Mouse (Mus musculus) limb, embryonic 12.5 days (tissue): Measurements from ENCODE around the gene Ugt1a5. TPM values are rescaled to one million over a fixed set of nuclear protein-coding genes. Genes with fewer than 3 reads are reported as not detected.
"Not testable (repeated sequence)": the region's sequence is repeated elsewhere in the genome, so short reads cannot be mapped to it uniquely, and the experiment has no call there.

ENCODE experiments used
- ATAC-seq: fragments of 200-750 bp; cut with Nextera tagmentation; 2 replicates; pipeline ENCODE4 v1.8.0; 2017; ENCODE audit warnings: low read depth, moderate TSS enrichment; ENCODE audit not compliant: insufficient number of reproducible peaks, insufficient read depth, low FRiP score, low TSS enrichment
- H3K27ac ChIP-seq: fragments of 300-500 bp; sonication (generic); 2 replicates; pipeline ENCODE4 v1.5.1; 2016; ENCODE audit warnings: mild to moderate bottlenecking, moderate library complexity
- H3K27me3 ChIP-seq: fragments of 300-500 bp; sonication (generic); 2 replicates; pipeline ENCODE4 v1.6.1; 2016; ENCODE audit warnings: mild to moderate bottlenecking, moderate library complexity
- H3K36me3 ChIP-seq: fragments of 300-500 bp; sonication (generic); 2 replicates; pipeline ENCODE4 v1.6.1; 2016; ENCODE audit warnings: mild to moderate bottlenecking, moderate library complexity
- H3K4me1 ChIP-seq: fragments of 300-500 bp; sonication (generic); replicated peaks from 2 replicates; pipeline ENCODE4 v1.6.1; 2016
- H3K4me2 ChIP-seq: fragments of 300-500 bp; sonication (generic); 2 replicates; pipeline ENCODE4 v1.6.1; 2016; ENCODE audit warnings: mild to moderate bottlenecking, moderate library complexity
- H3K4me3 ChIP-seq: fragments of 300-500 bp; sonication (generic); replicated peaks from 2 replicates; pipeline ENCODE4 v1.5.1; 2016; ENCODE audit warnings: mild to moderate bottlenecking
- H3K9ac ChIP-seq: fragments of 300-500 bp; sonication (generic); replicated peaks from 2 replicates; pipeline ENCODE4 v1.6.1; 2016; ENCODE audit warnings: mild to moderate bottlenecking, moderate library complexity
- H3K9me3 ChIP-seq: fragments of 300-500 bp; sonication (generic); 2 replicates; pipeline ENCODE4 v1.6.1; 2016; ENCODE audit warnings: mild to moderate bottlenecking, moderate library complexity
- WGBS: fragments of 180-500 bp; shearing (Covaris S2); methylation state at CpG from one replicate; pipeline ENCODE4 v1.1.7; 2016; 5-methylcytosine and 5-hydroxymethylcytosine counted together
- polyA plus RNA-seq: library from polyadenylated mRNA; unstranded; fragments of >200 nt; fragmentation: Nextera tagmentation; extraction: Ambion mirVana; gene quantifications from 2 replicates; pipeline ENCODE4 v1.2.1, GENCODE M21; 2016

The Ugt1a5 gene
- polyA plus RNA-seq, 1 experiment from 2014 or later: not detected

DNA sequence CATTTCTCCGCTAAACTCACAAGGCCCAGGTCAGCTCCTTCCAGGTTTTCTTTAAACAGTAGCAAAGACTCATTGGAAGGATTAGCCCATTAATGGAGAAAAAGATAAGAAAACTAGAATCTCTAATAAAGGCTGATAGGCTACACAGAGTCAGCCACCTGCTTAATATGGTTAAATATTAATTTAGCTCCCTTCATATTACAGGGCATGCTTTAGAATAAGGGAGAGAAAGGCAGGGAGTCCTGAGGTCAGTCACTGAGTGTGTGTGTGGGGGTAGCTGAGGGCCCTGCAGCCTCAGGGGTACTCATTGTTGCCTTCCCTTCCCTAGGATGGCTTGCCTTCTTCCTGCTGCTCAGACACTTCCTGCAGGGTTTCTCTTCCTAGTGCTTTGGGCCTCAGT, 27.7 kb upstream of the Ugt1a5 start:
- Histone ChIP-seq H3K4me2 (no peak overlapping the region), H3K36me3 (no peaks in the 10 kb centered on the region), H3K27ac (no peak overlapping the region), H3K4me3 (no peak overlapping the region), H3K9ac (no peak overlapping the region), H3K9me3 (no peaks in the 10 kb centered on the region), H3K4me1 (peaks cover 5% of the 10 kb centered on the region; the same call in 1 of the 2 replicates), H3K27me3 (no peaks in the 10 kb centered on the region)
- WGBS: 86% methylated on average over 1 of the region's 1 CpGs
- ATAC-seq: no peak

DNA sequence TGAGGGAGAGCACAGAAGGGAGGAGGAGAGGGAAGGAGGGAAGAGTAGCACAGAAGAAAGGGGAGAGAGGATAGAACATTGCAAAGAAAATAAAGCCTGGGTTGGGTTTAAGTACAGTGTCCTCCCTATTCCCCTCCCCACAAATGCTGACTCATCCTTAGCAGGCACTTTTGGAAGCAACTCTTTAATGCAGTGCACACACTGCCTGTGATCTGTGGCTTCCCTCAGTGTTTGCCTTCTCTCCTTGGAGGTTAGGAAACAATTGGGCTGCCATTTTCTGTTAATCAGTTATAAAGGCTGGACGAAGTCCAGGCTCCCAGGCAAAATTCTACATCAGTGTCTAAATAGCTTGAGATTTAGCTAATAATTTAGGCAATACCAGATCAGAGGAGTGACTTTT, 25.3 kb upstream of the Ugt1a5 start:
- not testable (repeated sequence) for H3K27ac ChIP-seq, ATAC-seq, H3K27me3 ChIP-seq, H3K9ac ChIP-seq, H3K4me2 ChIP-seq, H3K9me3 ChIP-seq, H3K4me1 ChIP-seq, H3K4me3 ChIP-seq, H3K36me3 ChIP-seq
- 80% methylated on average over 1 of the region's 1 CpGs for WGBS

DNA sequence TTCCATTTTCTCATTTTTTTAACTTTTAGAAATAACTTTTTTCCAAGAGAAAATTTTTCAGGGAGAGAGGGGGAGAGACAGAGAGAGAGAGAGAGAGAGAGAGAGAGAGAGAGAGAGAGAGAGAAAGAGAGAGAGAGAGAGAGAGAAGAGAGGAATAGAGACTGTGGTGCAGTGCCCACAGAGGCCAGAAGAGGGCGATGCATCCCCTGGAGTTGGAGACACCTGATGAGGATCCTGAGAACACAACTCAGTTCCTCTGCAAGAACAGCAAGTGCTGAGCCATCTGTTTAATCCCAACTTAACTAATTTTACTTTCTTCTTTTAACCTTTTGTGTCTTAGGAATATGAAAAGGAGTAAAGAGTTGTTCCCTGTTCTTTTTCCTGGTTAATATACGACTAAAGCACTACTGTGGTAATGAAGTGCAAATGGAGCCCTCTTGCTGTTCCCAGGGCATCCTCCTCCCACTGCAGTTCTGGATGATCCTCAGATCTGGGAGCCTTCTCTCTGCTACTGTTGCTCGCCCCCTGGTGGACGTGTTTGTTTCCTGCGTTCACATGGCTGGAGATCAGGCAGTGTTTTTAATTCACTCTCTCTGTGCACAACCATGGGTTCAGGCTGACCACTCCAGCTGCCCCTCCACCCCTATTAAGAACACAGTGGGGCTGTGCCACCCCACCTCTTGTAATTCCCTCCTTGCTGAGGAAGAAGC, 21.7 kb upstream of the Ugt1a5 start:
- not testable (repeated sequence) for H3K4me2 ChIP-seq, H3K27ac ChIP-seq, H3K36me3 ChIP-seq, H3K4me3 ChIP-seq, H3K9ac ChIP-seq, ATAC-seq, H3K4me1 ChIP-seq, H3K27me3 ChIP-seq, H3K9me3 ChIP-seq
- WGBS: 1% methylated on average over 5 of the region's 5 CpGs

DNA sequence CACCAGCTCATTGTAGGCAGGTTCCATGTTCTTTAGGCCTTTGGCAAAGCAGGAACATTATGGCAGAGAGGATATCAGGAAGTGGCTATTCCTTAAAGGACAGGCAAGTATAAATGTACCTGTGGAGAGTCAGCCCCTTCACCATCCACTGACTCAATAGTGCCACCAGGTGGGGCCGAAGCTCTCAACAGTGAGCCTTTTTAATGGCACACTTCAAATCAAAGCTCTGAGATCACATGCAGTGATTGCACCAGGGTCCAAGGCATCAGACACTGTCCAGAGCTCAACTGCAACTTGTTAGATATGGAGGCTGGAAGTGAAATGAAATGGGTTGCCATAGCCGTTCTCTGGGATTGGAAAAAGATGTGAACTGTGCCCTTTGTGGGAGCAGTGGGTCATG, 20.5 kb upstream of the Ugt1a5 start:
- not testable (repeated sequence) for ATAC-seq, H3K9me3 ChIP-seq, H3K4me2 ChIP-seq, H3K4me3 ChIP-seq, H3K36me3 ChIP-seq, H3K27ac ChIP-seq, H3K4me1 ChIP-seq, H3K9ac ChIP-seq, H3K27me3 ChIP-seq
- 47% methylated on average over 2 of the region's 2 CpGs for WGBS

DNA sequence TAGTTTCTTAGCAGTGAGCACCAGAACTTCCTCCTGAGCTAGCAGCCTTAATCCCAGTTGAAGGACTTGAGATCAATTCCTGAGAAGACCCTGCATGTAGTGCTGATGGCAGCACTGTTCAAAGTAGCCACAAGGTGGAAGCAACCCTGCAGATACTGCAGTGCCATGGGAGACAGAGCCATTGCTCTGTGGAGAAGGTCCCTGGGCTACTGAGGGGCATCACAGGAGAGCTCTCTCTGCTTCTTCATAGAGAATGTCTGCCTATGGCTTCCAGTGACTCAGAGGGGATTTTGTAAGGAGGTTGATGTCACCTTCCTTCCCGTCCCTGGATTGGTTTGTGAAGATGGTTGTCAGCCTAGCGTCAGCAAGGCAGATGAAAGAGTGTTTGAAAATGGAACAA, 15.7 kb upstream of the Ugt1a5 start:
- not testable (repeated sequence) for H3K9me3 ChIP-seq, H3K36me3 ChIP-seq, H3K27me3 ChIP-seq, H3K4me2 ChIP-seq, H3K4me3 ChIP-seq, H3K4me1 ChIP-seq, H3K27ac ChIP-seq, ATAC-seq, H3K9ac ChIP-seq
- WGBS: 61% methylated on average over 2 of the region's 2 CpGs

DNA sequence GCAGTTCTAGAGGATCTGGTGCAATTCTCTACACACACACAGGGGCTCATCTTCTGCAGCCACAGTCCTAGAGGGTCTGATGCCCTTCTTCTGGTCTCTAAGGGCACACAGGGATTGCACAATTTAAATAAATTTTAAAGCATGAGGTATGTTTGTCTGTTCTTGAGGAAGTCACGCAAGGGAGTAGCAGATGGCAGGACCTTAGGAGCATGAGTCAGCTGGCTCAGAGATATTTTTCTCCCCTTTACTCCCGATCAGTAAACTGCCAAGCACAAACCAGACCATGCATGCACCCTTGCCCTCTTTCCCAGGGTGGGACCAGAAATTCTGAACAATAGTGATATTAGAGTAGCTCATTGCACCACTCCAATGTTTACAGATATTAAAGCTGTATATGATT, 7.4 kb upstream of the Ugt1a5 start:
- no peak overlapping the region for H3K4me3 ChIP-seq
- no peaks in the 10 kb centered on the region for H3K27me3 ChIP-seq
- 89% methylated on average over 2 of the region's 2 CpGs for WGBS
- no peak for ATAC-seq
- no peaks in the 10 kb centered on the region for H3K4me1 ChIP-seq
- no peak overlapping the region for H3K4me2 ChIP-seq
- H3K9me3 ChIP-seq: no peaks in the 10 kb centered on the region
- no peaks in the 10 kb centered on the region for H3K36me3 ChIP-seq
- H3K9ac ChIP-seq: no peak overlapping the region
- H3K27ac ChIP-seq: no peak overlapping the region

DNA sequence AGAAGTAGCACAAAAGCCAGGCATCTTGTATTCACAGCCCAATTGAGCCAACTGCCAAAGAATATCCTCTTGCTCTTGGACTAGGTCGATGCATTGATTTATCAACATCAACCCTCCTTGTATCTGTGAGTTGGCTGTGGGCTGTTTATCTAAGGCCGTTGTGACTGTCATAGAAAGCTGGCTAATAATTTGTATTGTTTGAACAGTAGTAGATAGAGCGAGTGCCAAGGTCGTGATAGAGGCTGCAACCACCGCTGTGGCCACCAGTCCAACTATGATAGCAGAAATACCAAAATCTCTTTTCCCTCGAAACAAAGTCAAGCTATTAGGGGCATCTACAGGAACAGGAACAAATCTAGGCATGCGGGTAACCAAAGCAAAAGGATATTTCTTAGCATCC, 6.4 kb downstream of the Ugt1a5 start:
- ATAC-seq, H3K9ac ChIP-seq, H3K4me3 ChIP-seq, H3K27me3 ChIP-seq, H3K27ac ChIP-seq, H3K4me2 ChIP-seq, H3K4me1 ChIP-seq, H3K36me3 ChIP-seq: not testable (repeated sequence)
- WGBS: 86% methylated on average over 7 of the region's 7 CpGs
- peaks cover 11% of the 10 kb centered on the region for H3K9me3 ChIP-seq

DNA sequence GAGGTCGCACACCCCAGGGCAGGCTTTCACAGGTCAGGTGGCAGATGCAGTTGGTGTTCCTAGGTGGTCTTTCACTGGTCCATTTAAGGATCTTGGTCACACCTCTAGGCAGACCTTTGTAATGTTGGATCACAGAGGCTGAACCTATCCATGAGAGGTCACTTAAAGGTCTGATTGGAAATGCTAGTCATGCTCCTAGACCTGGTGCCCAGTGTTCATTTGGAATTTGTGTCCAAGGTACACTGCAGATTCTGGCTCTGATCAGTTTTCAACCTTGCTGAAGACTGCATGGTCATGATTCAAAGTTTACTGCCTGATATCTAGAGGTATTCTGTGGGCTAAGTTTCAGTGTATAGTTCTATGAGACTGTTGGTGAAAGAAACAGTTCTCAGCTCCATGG, 13.8 kb downstream of the Ugt1a5 start:
- no peak for ATAC-seq
- Histone ChIP-seq H3K27ac (no peak overlapping the region), H3K4me1 (no peaks in the 10 kb centered on the region), H3K4me3 (no peak overlapping the region), H3K27me3 (no peaks in the 10 kb centered on the region), H3K9me3 (peaks cover 25% of the 10 kb centered on the region), H3K9ac (no peak overlapping the region), H3K36me3 (no peaks in the 10 kb centered on the region), H3K4me2 (no peak overlapping the region)
- 89% methylated on average over 1 of the region's 1 CpGs for WGBS

DNA sequence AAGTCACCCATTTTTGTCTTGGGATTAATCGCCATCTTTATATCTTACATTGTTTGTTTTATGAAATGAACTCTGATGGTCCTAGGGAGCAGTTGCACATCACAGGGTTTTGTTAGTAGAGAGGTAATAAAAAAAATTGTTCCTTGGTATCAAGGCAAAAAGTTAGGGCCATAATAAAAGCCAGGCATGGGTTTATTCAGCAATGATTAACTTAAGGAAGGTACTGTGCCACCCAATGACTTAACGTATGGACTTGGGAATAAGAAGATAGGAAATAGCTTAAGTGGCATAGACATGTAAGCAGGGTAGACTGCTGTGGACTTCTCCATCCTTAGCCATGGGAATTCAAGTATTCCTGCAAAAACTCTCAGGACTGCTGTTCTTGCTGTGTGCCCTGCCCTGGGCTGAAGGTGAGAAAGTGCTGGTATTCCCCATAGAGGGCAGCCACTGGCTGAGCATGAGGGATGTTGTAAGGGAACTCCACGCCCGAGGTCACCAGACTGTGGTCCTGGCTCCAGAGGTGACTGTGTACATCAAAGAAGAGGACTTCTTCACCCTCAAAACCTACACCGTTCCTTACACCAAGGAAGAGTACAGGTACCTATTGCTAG, 20.6 kb downstream of the Ugt1a5 start:
- Histone ChIP-seq H3K9me3 (no peaks in the 10 kb centered on the region), H3K4me3 (no peak overlapping the region), H3K36me3 (no peaks in the 10 kb centered on the region), H3K4me2 (no peak overlapping the region), H3K27me3 (no peaks in the 10 kb centered on the region), H3K9ac (no peak overlapping the region), H3K27ac (no peak overlapping the region), H3K4me1 (no peaks in the 10 kb centered on the region)
- no peak for ATAC-seq
- 83% methylated on average over 5 of the region's 5 CpGs for WGBS

DNA sequence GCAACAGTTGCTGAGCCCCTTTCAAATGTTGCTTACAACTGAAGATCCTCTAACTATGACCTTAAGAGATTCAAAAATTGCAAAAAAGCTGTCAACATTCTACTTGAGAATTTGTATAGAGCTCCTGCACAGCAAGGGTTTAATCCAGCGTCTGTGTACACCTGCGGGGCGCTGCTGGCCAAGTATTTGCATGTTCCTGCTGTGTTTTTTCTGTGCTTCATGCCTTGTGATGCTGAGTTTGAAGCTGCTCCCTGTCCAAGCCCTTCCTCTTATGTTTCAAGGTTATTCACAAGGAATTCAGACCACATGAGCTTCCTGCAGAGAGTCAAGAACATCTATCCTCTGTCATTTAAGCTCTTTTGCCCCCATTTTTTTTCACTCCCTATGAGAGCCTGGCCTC, 26.3 kb downstream of the Ugt1a5 start:
- ATAC-seq: no peak
- Histone ChIP-seq H3K36me3 (no peaks in the 10 kb centered on the region), H3K27ac (no peak overlapping the region), H3K4me1 (no peaks in the 10 kb centered on the region), H3K27me3 (no peaks in the 10 kb centered on the region), H3K4me3 (no peak overlapping the region), H3K9me3 (no peaks in the 10 kb centered on the region), H3K9ac (no peak overlapping the region), H3K4me2 (no peak overlapping the region)
- 72% methylated on average over 3 of the region's 3 CpGs for WGBS

DNA sequence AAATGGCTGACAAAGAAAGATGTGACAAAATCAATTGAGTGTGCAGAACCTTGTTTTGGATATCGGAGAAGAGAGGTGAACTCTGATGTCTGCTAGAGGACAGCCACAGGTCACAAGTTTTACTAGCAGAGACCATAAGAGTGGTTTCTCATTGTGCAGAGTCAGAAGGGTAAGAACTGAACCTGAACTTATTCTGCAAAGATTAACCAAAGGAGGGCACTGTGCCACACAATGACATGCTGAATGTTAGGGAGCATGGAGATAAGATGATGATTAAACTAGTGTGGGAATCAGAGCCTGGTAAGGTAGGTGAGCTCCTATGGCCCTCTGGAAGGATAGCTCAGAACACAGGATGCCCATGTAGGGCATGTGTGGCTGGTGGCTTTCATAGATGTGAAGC, 29.9 kb downstream of the Ugt1a5 start:
- Histone ChIP-seq H3K9ac (no peak overlapping the region), H3K27ac (no peak overlapping the region), H3K27me3 (no peaks in the 10 kb centered on the region), H3K4me1 (no peaks in the 10 kb centered on the region), H3K36me3 (no peaks in the 10 kb centered on the region), H3K9me3 (no peaks in the 10 kb centered on the region), H3K4me2 (no peak overlapping the region), H3K4me3 (no peak overlapping the region)
- ATAC-seq: no peak
- 89% methylated on average over 1 of the region's 1 CpGs for WGBS

DNA sequence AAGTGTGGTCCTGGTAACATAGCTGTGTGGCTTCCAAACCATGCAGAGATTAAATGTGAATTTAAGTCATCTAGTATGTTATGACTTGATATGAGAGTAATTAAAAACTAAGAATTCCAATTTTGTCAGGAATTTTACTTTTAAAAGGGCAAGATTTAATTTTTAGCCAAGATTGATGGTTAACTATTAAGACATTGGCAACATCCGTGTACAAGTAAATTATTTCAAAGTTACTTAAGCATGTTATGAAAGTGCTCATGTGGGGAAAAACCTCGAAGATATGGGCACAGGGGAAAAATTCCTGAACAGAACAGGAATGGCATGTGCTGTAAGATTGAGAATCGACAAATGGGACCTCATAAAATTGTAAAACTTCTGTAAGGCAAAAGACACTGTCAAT, 31.6 kb downstream of the Ugt1a5 start:
- Histone ChIP-seq H3K4me1 (no peaks in the 10 kb centered on the region), H3K4me2 (no peak overlapping the region), H3K9ac (no peak overlapping the region), H3K4me3 (no peak overlapping the region), H3K9me3 (no peaks in the 10 kb centered on the region), H3K27me3 (no peaks in the 10 kb centered on the region), H3K27ac (no peak overlapping the region), H3K36me3 (no peaks in the 10 kb centered on the region)
- 73% methylated on average over 3 of the region's 3 CpGs for WGBS
- ATAC-seq: no peak
